Comparison of ENCODE assay signal across 11 mouse cellular contexts in the genomic region with DNA sequence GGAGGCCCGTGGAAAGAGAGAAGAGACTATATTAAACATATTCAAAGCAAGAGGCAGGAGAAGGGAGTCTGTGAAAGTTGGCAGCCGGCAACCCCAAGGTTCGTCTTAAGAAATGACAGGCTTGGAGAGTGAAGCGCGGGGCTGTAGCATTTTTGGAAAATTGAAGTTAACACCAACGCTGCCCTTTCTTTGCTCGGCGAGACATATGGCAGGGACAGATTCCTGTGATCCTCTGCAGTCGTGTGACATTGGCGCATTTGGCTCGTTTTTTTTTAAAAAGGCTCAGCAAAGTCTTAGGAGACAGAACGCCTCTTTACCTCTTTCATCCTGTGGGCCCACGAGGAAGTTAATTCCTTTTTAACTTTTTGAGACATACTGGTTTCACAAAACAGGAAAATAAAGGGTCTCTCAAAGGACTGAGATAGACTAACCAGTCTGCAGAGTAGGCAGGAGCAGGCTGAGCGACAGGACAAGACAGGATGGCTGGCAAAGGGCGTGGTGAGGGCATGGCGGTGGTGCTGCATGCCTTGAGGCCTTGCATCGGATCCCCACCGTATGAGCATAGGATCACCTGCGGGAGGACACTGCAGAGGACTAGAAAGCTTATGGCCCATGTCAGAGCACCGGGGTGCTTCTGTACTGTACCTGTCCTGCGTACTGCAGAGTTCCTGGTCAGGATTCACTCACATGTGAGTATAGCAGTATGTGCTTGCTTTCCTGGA.
DNase-seq lines count a peak whose midpoint lies in the region; ATAC-seq lines count a peak whose summit lies in the region.
"Had no signal": no experiment of that assay in that cellular context is flagged by ENCODE, and none has a peak within 500 bp of the region (broad histone marks: within the 10 kb centered on the region; RNA-seq: fewer than 3 reads in every experiment).

No protein-coding gene starts in this region.

- WGBS in forebrain, embryonic 16.5 days = 38% methylated on average over 21 of the region's 21 CpGs
- WGBS in neural tube, embryonic 13.5 days = 72% methylated on average over 21 of the region's 21 CpGs

- no peak; the same call in 1 of the 2 replicates for ATAC-seq in forebrain, embryonic 16.5 days
- no peak for ATAC-seq in neural tube, embryonic 13.5 days (ENCODE audit: low read depth)
- ATAC-seq: liver, postnatal 0 days had no signal

- peak overlapping the region; percentile 11; the same call in 1 of the 2 replicates for H3K4me2 ChIP-seq in forebrain, embryonic 16.5 days (ENCODE audit: low read length)
- H3K4me2 ChIP-seq in neural tube, embryonic 13.5 days = no peak overlapping the region

- DNase-seq in left cerebral cortex, adult 18-20 months (ENCODE audit: low spot score in 2 of 2) = peak; percentile 56 to 66
- DNase-seq in left cerebral cortex, adult 11 months (ENCODE audit: low spot score) = no peak
- DNase-seq in cerebellum, postnatal 10 days = peak; percentile 49 to 58
- no peak for DNase-seq in adrenal gland, adult (ENCODE audit: inconsistent age in 2 of 2, low spot score in 1 of 2)
- no peak for DNase-seq in thymus, adult 18-20 months
- DNase-seq: embryo, embryonic 11 days; kidney, postnatal 10 days; liver, postnatal 0 days had no signal

- H3K27ac ChIP-seq in forebrain, embryonic 16.5 days (ENCODE audit: low read length) = peak overlapping the region; percentile 62
- peak overlapping the region; percentile 91 for H3K27ac ChIP-seq in neural tube, embryonic 13.5 days (replicated peaks)
- H3K27ac ChIP-seq: heart, embryonic 10.5 days had no signal

- no peaks in the 10 kb centered on the region for H3K36me3 ChIP-seq in forebrain, embryonic 16.5 days (ENCODE audit: control insufficient read depth, insufficient read depth)
- no peaks in the 10 kb centered on the region for H3K36me3 ChIP-seq in neural tube, embryonic 13.5 days
- H3K36me3 ChIP-seq: heart, embryonic 10.5 days had no signal

- H3K4me3 ChIP-seq in forebrain, embryonic 16.5 days (replicated peaks; ENCODE audit: low read length) = no peak overlapping the region
- H3K4me3 ChIP-seq in neural tube, embryonic 13.5 days = no peak overlapping the region
- H3K4me3 ChIP-seq: heart, embryonic 10.5 days had no signal

- peak overlapping the region; percentile 37 for H3K9ac ChIP-seq in forebrain, embryonic 16.5 days (replicated peaks; ENCODE audit: low read depth, low read length)
- peak overlapping the region; percentile 31; the same call in 1 of the 2 replicates for H3K9ac ChIP-seq in neural tube, embryonic 13.5 days
- H3K9ac ChIP-seq: liver, postnatal 0 days had no signal

- no peaks in the 10 kb centered on the region for H3K9me3 ChIP-seq in forebrain, embryonic 16.5 days (ENCODE audit: control insufficient read depth, low read length)
- no peaks in the 10 kb centered on the region for H3K9me3 ChIP-seq in neural tube, embryonic 13.5 days
- H3K9me3 ChIP-seq: heart, embryonic 10.5 days had no signal

- H3K4me1 ChIP-seq in forebrain, embryonic 16.5 days (replicated peaks; ENCODE audit: control insufficient read depth, insufficient read depth, low read length) = peaks cover 57% of the 10 kb centered on the region
- H3K4me1 ChIP-seq in neural tube, embryonic 13.5 days (replicated peaks) = peaks cover 56% of the 10 kb centered on the region

- H3K27me3 ChIP-seq in forebrain, embryonic 16.5 days (replicated peaks; ENCODE audit: control insufficient read depth, insufficient read depth, low read length) = no peaks in the 10 kb centered on the region
- H3K27me3 ChIP-seq in neural tube, embryonic 13.5 days = no peaks in the 10 kb centered on the region

Comparison
In these comparisons a context has a peak if more than half of its experiments do, and no peak if none do; other contexts are left out.
1. DNase-seq: peak in left cerebral cortex, adult 18-20 months (2 of 2) and cerebellum, postnatal 10 days (2 of 2); none in left cerebral cortex, adult 11 months (single experiment), adrenal gland, adult (0 of 2) and thymus, adult 18-20 months (0 of 2).